Mouse (Mus musculus) thymus, adult 2 months (tissue): ENCODE measurements around the gene Ankrd42.

ENCODE experiments used
- CTCF ChIP-seq: fragments of 200-500 bp; IDR thresholded peaks from 2 replicates; pipeline ENCODE4 v1.5.1; 2012; ENCODE audit warnings: mild to moderate bottlenecking, control low read depth, low read length, moderate library complexity, borderline replicate concordance; ENCODE audit not compliant: control insufficient read depth, poor library complexity, insufficient read depth; ENCODE audit errors: extremely low read depth
- POLR2A ChIP-seq: fragments of 200-500 bp; IDR thresholded peaks from 2 replicates; pipeline ENCODE4 v1.6.1; 2012; ENCODE audit warnings: mild to moderate bottlenecking, low read length, control low read depth, moderate library complexity; ENCODE audit not compliant: control insufficient read depth, poor library complexity, insufficient read depth; ENCODE audit errors: extremely low read depth

DNA sequence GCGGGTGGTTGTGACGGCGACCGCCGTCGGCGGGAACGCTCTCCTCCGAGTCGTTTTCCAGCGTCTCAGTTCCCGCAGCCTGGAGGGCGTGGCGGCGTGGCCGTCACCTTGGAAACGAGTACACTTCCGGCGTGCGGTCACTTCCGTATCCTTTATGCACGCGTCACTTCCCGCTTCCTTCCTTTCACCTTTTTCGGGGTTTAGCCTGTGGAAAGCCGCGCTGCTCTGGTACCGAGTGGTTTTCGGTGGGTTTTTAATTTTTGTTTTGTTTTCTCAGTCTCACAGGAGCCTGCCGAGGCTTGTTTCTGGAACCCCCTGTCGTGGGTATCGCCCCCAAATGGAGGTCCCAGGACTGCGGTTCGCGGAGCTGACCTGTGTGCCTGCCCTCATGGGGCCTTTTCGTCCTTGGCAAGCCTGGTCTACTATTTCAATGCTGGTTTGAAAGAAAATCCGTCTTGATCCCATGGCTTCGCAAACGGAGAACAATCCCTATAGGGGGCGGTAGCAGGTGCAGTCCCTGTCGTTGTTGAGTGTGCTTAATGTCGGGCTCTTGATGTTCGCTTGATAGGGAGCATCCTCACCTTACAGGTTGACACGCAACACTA lies at the start of gene Ankrd42:
- TF ChIP-seq POLR2A (peak; percentile 34; the same call in 1 of the 2 replicates), CTCF (no peak)
